Mouse (Mus musculus) c-Kit-positive CD71-negative TER-119-negative erythroid progenitor cells, embryonic 14.5 days (primary cell): Measurements from ENCODE around the gene Arid5b.
A peak's percentile ranks its signal among the peaks of the same experiment; 100 is the strongest.

Experiments
- DNase-seq: peaks from one replicate; pipeline ENCODE4 v3.0.0-alpha.2; 2013; ENCODE audit warnings: low read depth

Arid5b gene

GRCm38 (mm10) chr10:68087722-68088121 is 190.8 kb downstream of the Arid5b start:
- no peak for DNase-seq

- DNase-seq: no peak
Measured at GRCm38 (mm10) chr10:68086973-68087372, 191.6 kb downstream of the Arid5b start.

- DNase-seq: peak; percentile 30
Measured at GRCm38 (mm10) chr10:68085574-68085973, 193.0 kb downstream of the Arid5b start.

- no peak for DNase-seq
Measured at GRCm38 (mm10) chr10:68081712-68082111, 196.8 kb downstream of the Arid5b start.

- DNase-seq: no peak
Measured at GRCm38 (mm10) chr10:68079910-68080670, 198.4 kb downstream of the Arid5b start.

GRCm38 (mm10) chr10:68078708-68079107 is 199.8 kb downstream of the Arid5b start:
- DNase-seq: no peak

- no peak for DNase-seq
Measured at GRCm38 (mm10) chr10:68075181-68075580, 203.4 kb downstream of the Arid5b start.

GRCm38 (mm10) chr10:68074291-68074690 is 204.2 kb downstream of the Arid5b start:
- no peak for DNase-seq

- no peak for DNase-seq
Measured at GRCm38 (mm10) chr10:68072626-68073025, 205.9 kb downstream of the Arid5b start.

GRCm38 (mm10) chr10:68071041-68071440 is 207.5 kb downstream of the Arid5b start:
- no peak for DNase-seq

GRCm38 (mm10) chr10:68068426-68068825 is 210.1 kb downstream of the Arid5b start:
- DNase-seq: no peak

GRCm38 (mm10) chr10:68067961-68068360 is 210.6 kb downstream of the Arid5b start:
- no peak for DNase-seq

GRCm38 (mm10) chr10:68066173-68066572 is 212.4 kb downstream of the Arid5b start:
- DNase-seq: no peak

GRCm38 (mm10) chr10:68064571-68064970 is 214.0 kb downstream of the Arid5b start:
- no peak for DNase-seq

GRCm38 (mm10) chr10:68063806-68064545 is 214.6 kb downstream of the Arid5b start:
- no peak for DNase-seq

- DNase-seq: no peak
Measured at GRCm38 (mm10) chr10:68061249-68061615, 217.3 kb downstream of the Arid5b start.

GRCm38 (mm10) chr10:68060590-68061248 is 217.8 kb downstream of the Arid5b start:
- DNase-seq: no peak

GRCm38 (mm10) chr10:68058378-68058777 is 220.2 kb downstream of the Arid5b start:
- DNase-seq: no peak

GRCm38 (mm10) chr10:68057841-68058240 is 220.7 kb downstream of the Arid5b start:
- DNase-seq: no peak

- DNase-seq: no peak
Measured at GRCm38 (mm10) chr10:68054706-68055105, 223.8 kb downstream of the Arid5b start.

GRCm38 (mm10) chr10:68054131-68054530 is 224.4 kb downstream of the Arid5b start:
- DNase-seq: no peak

- no peak for DNase-seq
Measured at GRCm38 (mm10) chr10:68052307-68052706, 226.2 kb downstream of the Arid5b start.
